Mouse (Mus musculus): Measurements from ENCODE around the gene Acp7. TPM values are rescaled to one million over a fixed set of nuclear protein-coding genes. Genes with fewer than 3 reads are reported as not detected.
A peak's percentile ranks its signal among the peaks of the same experiment; 100 is the strongest.

Gene Acp7
- total and polyA plus RNA-seq, 2 experiments from 2014 or later = not detected

- WGBS = 50% methylated on average over 8 of the region's 8 CpGs
- Histone ChIP-seq H3K27ac (ENCODE audit: low read depth) (no peak overlapping the region), H3K9ac (replicated peaks; ENCODE audit: low read depth, low read length) (peak overlapping the region; percentile 16; the same call in 1 of the 2 replicates), H3K4me3 (ENCODE audit: low read depth, low read length) (no peak overlapping the region), H3K9me3 (replicated peaks; ENCODE audit: control insufficient read depth, low read length) (no peaks in the 10 kb centered on the region), H3K36me3 (replicated peaks; ENCODE audit: control insufficient read depth, insufficient read depth, low read length) (no peaks in the 10 kb centered on the region), H3K4me1 (ENCODE audit: control insufficient read depth, insufficient read depth) (peaks cover 43% of the 10 kb centered on the region), H3K4me2 (ENCODE audit: low read depth, low read length) (no peak overlapping the region), H3K27me3 (ENCODE audit: control insufficient read depth, insufficient read depth, low read length) (no peaks in the 10 kb centered on the region)
- DNase-seq (ENCODE audit: low spot score) = no peak
- no peak for ATAC-seq (ENCODE audit: insufficient read depth, low read depth)
- TF ChIP-seq CTCF (IDR thresholded peaks at IDR 0.05; ENCODE audit: low read depth) (no peak), EP300 (IDR thresholded peaks at IDR 0.05; ENCODE audit: low read depth) (no peak)
Observed at GRCm38 (mm10) chr7:28595751-28596435, 35.2 kb downstream of the Acp7 start.

- Histone ChIP-seq H3K27ac (ENCODE audit: low read depth) (0 out of 2 replicates have a peak overlapping the region, but pooled peaks have one; percentile 20), H3K36me3 (replicated peaks; ENCODE audit: control insufficient read depth, insufficient read depth, low read length) (no peaks in the 10 kb centered on the region), H3K9me3 (replicated peaks; ENCODE audit: control insufficient read depth, low read length) (no peaks in the 10 kb centered on the region), H3K4me1 (ENCODE audit: control insufficient read depth, insufficient read depth) (peaks cover 42% of the 10 kb centered on the region), H3K4me2 (ENCODE audit: low read depth, low read length) (no peak overlapping the region), H3K4me3 (ENCODE audit: low read depth, low read length) (no peak overlapping the region), H3K9ac (replicated peaks; ENCODE audit: low read depth, low read length) (no peak overlapping the region), H3K27me3 (ENCODE audit: control insufficient read depth, insufficient read depth, low read length) (no peaks in the 10 kb centered on the region)
- WGBS = 41% methylated on average over 14 of the region's 14 CpGs
- TF ChIP-seq EP300 (IDR thresholded peaks at IDR 0.05; ENCODE audit: low read depth) (peak; percentile 85), CTCF (IDR thresholded peaks at IDR 0.05; ENCODE audit: low read depth) (no peak)
- DNase-seq (ENCODE audit: low spot score) = peak; percentile 45
- peak; percentile 55 for ATAC-seq (ENCODE audit: insufficient read depth, low read depth)
Observed at GRCm38 (mm10) chr7:28593206-28594111, 37.7 kb downstream of the Acp7 start.

- TF ChIP-seq CTCF (IDR thresholded peaks at IDR 0.05; ENCODE audit: low read depth) (no peak), EP300 (IDR thresholded peaks at IDR 0.05; ENCODE audit: low read depth) (no peak)
- Histone ChIP-seq H3K4me2 (ENCODE audit: low read depth, low read length) (no peak overlapping the region), H3K27ac (ENCODE audit: low read depth) (no peak overlapping the region), H3K27me3 (ENCODE audit: control insufficient read depth, insufficient read depth, low read length) (no peaks in the 10 kb centered on the region), H3K9me3 (replicated peaks; ENCODE audit: control insufficient read depth, low read length) (no peaks in the 10 kb centered on the region), H3K4me1 (ENCODE audit: control insufficient read depth, insufficient read depth) (peaks cover 49% of the 10 kb centered on the region), H3K36me3 (replicated peaks; ENCODE audit: control insufficient read depth, insufficient read depth, low read length) (no peaks in the 10 kb centered on the region), H3K9ac (replicated peaks; ENCODE audit: low read depth, low read length) (no peak overlapping the region), H3K4me3 (ENCODE audit: low read depth, low read length) (no peak overlapping the region)
- DNase-seq (ENCODE audit: low spot score) = no peak
- WGBS = 69% methylated on average over 1 of the region's 1 CpGs
- no peak for ATAC-seq (ENCODE audit: insufficient read depth, low read depth)
Observed at GRCm38 (mm10) chr7:28591862-28592261, 39.3 kb downstream of the Acp7 start.

- Histone ChIP-seq H3K4me3 (ENCODE audit: low read depth, low read length) (no peak overlapping the region), H3K4me2 (ENCODE audit: low read depth, low read length) (0 out of 2 replicates have a peak overlapping the region, but pooled peaks have one; percentile 13), H3K4me1 (ENCODE audit: control insufficient read depth, insufficient read depth) (peaks cover 36% of the 10 kb centered on the region), H3K36me3 (replicated peaks; ENCODE audit: control insufficient read depth, insufficient read depth, low read length) (no peaks in the 10 kb centered on the region), H3K27me3 (ENCODE audit: control insufficient read depth, insufficient read depth, low read length) (no peaks in the 10 kb centered on the region), H3K9ac (replicated peaks; ENCODE audit: low read depth, low read length) (0 out of 2 replicates have a peak overlapping the region, but pooled peaks have one; percentile 6), H3K27ac (ENCODE audit: low read depth) (peak overlapping the region; percentile 36; the same call in 1 of the 2 replicates), H3K9me3 (replicated peaks; ENCODE audit: control insufficient read depth, low read length) (no peaks in the 10 kb centered on the region)
- no peak for TF ChIP-seq EP300 (IDR thresholded peaks at IDR 0.05; ENCODE audit: low read depth)
- no peak for TF ChIP-seq CTCF (IDR thresholded peaks at IDR 0.05; ENCODE audit: low read depth)
- peak; percentile 30 for DNase-seq (ENCODE audit: low spot score)
- ATAC-seq (ENCODE audit: insufficient read depth, low read depth) = peak; percentile 35
Observed at GRCm38 (mm10) chr7:28587644-28588043, 43.5 kb downstream of the Acp7 start.

GRCm38 (mm10) chr7:28586663-28587411 lies 44.3 kb downstream of the Acp7 start:
- Histone ChIP-seq H3K9me3 (replicated peaks; ENCODE audit: control insufficient read depth, low read length) (no peaks in the 10 kb centered on the region), H3K36me3 (replicated peaks; ENCODE audit: control insufficient read depth, insufficient read depth, low read length) (no peaks in the 10 kb centered on the region), H3K27ac (ENCODE audit: low read depth) (peak overlapping the region; percentile 36; the same call in 1 of the 2 replicates), H3K9ac (replicated peaks; ENCODE audit: low read depth, low read length) (no peak overlapping the region), H3K4me2 (ENCODE audit: low read depth, low read length) (0 out of 2 replicates have a peak overlapping the region, but pooled peaks have one; percentile 13), H3K4me3 (ENCODE audit: low read depth, low read length) (no peak overlapping the region), H3K27me3 (ENCODE audit: control insufficient read depth, insufficient read depth, low read length) (no peaks in the 10 kb centered on the region), H3K4me1 (ENCODE audit: control insufficient read depth, insufficient read depth) (peaks cover 32% of the 10 kb centered on the region)
- ATAC-seq (ENCODE audit: insufficient read depth, low read depth) (0 out of 2 replicates have a peak, but pooled peaks have one; percentile 34), DNase-seq (ENCODE audit: low spot score) (no peak)
- no peak for TF ChIP-seq EP300 (IDR thresholded peaks at IDR 0.05; ENCODE audit: low read depth)
- TF ChIP-seq CTCF (IDR thresholded peaks at IDR 0.05; ENCODE audit: low read depth) = no peak
- 34% methylated on average over 6 of the region's 6 CpGs for WGBS

Data from heart, postnatal 0 days (tissue).